Mouse (Mus musculus): ENCODE measurements at regions not wholly inside any gene's neighbourhood (a gene's known extent, or its start where the extent isn't known, plus 50 kb on each side); places are given as distances from the start of the nearest gene placed in this dataset.

- no peak for ATAC-seq (replicated peaks; ENCODE audit: low FRiP score, poor library complexity, severe bottlenecking)
These were observed 139.2 kb downstream of the Cdc5l start for GRCm38 (mm10) chr17:45294256-45294865.

GRCm38 (mm10) chr17:45292883-45293282 lies 140.7 kb downstream of the Cdc5l start:
- ATAC-seq (replicated peaks; ENCODE audit: low FRiP score, poor library complexity, severe bottlenecking) = no peak

GRCm38 (mm10) chr17:45291052-45291451 lies 142.5 kb downstream of the Cdc5l start:
- no peak for ATAC-seq (replicated peaks; ENCODE audit: low FRiP score, poor library complexity, severe bottlenecking)

GRCm38 (mm10) chr17:45285621-45286189 lies 147.8 kb downstream of the Cdc5l start:
- no peak for ATAC-seq (replicated peaks; ENCODE audit: low FRiP score, poor library complexity, severe bottlenecking)

- ATAC-seq (replicated peaks; ENCODE audit: low FRiP score, poor library complexity, severe bottlenecking) = no peak
These were observed 152.0 kb downstream of the Cdc5l start for GRCm38 (mm10) chr17:45281554-45281953.

- ATAC-seq (replicated peaks; ENCODE audit: low FRiP score, poor library complexity, severe bottlenecking) = no peak
These were observed 153.7 kb downstream of the Cdc5l start for GRCm38 (mm10) chr17:45279811-45280205.

GRCm38 (mm10) chr17:45279075-45279810 lies 154.3 kb downstream of the Cdc5l start:
- no peak for ATAC-seq (replicated peaks; ENCODE audit: low FRiP score, poor library complexity, severe bottlenecking)

- no peak for ATAC-seq (replicated peaks; ENCODE audit: low FRiP score, poor library complexity, severe bottlenecking)
These were observed 156.0 kb downstream of the Cdc5l start for GRCm38 (mm10) chr17:45277516-45277915.

GRCm38 (mm10) chr17:45276686-45277405 lies 156.7 kb downstream of the Cdc5l start:
- no peak for ATAC-seq (replicated peaks; ENCODE audit: low FRiP score, poor library complexity, severe bottlenecking)

- no peak for ATAC-seq (replicated peaks; ENCODE audit: low FRiP score, poor library complexity, severe bottlenecking)
These were observed 158.6 kb downstream of the Cdc5l start for GRCm38 (mm10) chr17:45274894-45275293.

GRCm38 (mm10) chr17:45266776-45267175 lies 166.8 kb downstream of the Cdc5l start:
- no peak for ATAC-seq (replicated peaks; ENCODE audit: low FRiP score, poor library complexity, severe bottlenecking)

- ATAC-seq (replicated peaks; ENCODE audit: low FRiP score, poor library complexity, severe bottlenecking) = no peak
These were observed 167.9 kb downstream of the Cdc5l start for GRCm38 (mm10) chr17:45265587-45265986.

GRCm38 (mm10) chr17:45264434-45264833 lies 169.1 kb downstream of the Cdc5l start:
- no peak for ATAC-seq (replicated peaks; ENCODE audit: low FRiP score, poor library complexity, severe bottlenecking)

GRCm38 (mm10) chr17:45260421-45260820 lies 173.1 kb downstream of the Cdc5l start:
- ATAC-seq (replicated peaks; ENCODE audit: low FRiP score, poor library complexity, severe bottlenecking) = no peak

GRCm38 (mm10) chr17:45258007-45258406 lies 175.5 kb downstream of the Cdc5l start:
- no peak for ATAC-seq (replicated peaks; ENCODE audit: low FRiP score, poor library complexity, severe bottlenecking)

GRCm38 (mm10) chr17:45252593-45253230 lies 180.8 kb downstream of the Cdc5l start:
- ATAC-seq (replicated peaks; ENCODE audit: low FRiP score, poor library complexity, severe bottlenecking) = no peak

- peak; percentile 43 for ATAC-seq (replicated peaks; ENCODE audit: low FRiP score, poor library complexity, severe bottlenecking)
These were observed 182.4 kb downstream of the Cdc5l start for GRCm38 (mm10) chr17:45251034-45251730.

GRCm38 (mm10) chr17:45250450-45250849 lies 183.1 kb downstream of the Cdc5l start:
- no peak for ATAC-seq (replicated peaks; ENCODE audit: low FRiP score, poor library complexity, severe bottlenecking)
